Mouse (Mus musculus): ENCODE measurements around the gene Filip1. TPM values are rescaled to one million over a fixed set of nuclear protein-coding genes. Genes with fewer than 3 reads are reported as not detected.

The Filip1 gene
- total and polyA plus RNA-seq, 2 experiments from 2014 or later, result 3.1 to 3.6 TPM

GRCm38 (mm10) chr9:79809411-79809810 is 203.2 kb downstream of the Filip1 start:
- no peaks in the 10 kb centered on the region for H3K9me3 ChIP-seq (ENCODE audit: low read length)
- no peaks in the 10 kb centered on the region for H3K27me3 ChIP-seq (ENCODE audit: insufficient read depth, low read length)
- DNase-seq (ENCODE audit: low spot score) (no peak), ATAC-seq (ENCODE audit: low FRiP score) (no peak)
- no peaks in the 10 kb centered on the region for H3K4me1 ChIP-seq (ENCODE audit: insufficient read depth, low read length)
- H3K27ac ChIP-seq (ENCODE audit: low read depth, low read length), result no peak overlapping the region
- no peak overlapping the region for H3K9ac ChIP-seq (replicated peaks; ENCODE audit: low read length, poor library complexity, severe bottlenecking)
- TF ChIP-seq CTCF (IDR thresholded peaks at IDR 0.05), result no peak
- no peaks in the 10 kb centered on the region for H3K36me3 ChIP-seq (ENCODE audit: insufficient read depth, low read length)
- no peak overlapping the region for H3K4me2 ChIP-seq (ENCODE audit: low read depth, low read length, poor library complexity, severe bottlenecking)
- H3K4me3 ChIP-seq (ENCODE audit: low read depth, low read length), result no peak overlapping the region
- WGBS, result 69% methylated on average over 6 of the region's 6 CpGs

- WGBS, result 52% methylated on average over 4 of the region's 4 CpGs
- no peaks in the 10 kb centered on the region for H3K36me3 ChIP-seq (ENCODE audit: insufficient read depth, low read length)
- H3K4me3 ChIP-seq (ENCODE audit: low read depth, low read length), result no peak overlapping the region
- DNase-seq (ENCODE audit: low spot score) (no peak), ATAC-seq (ENCODE audit: low FRiP score) (no peak)
- no peaks in the 10 kb centered on the region for H3K4me1 ChIP-seq (ENCODE audit: insufficient read depth, low read length)
- no peak for TF ChIP-seq CTCF (IDR thresholded peaks at IDR 0.05)
- no peak overlapping the region for H3K27ac ChIP-seq (ENCODE audit: low read depth, low read length)
- H3K27me3 ChIP-seq (ENCODE audit: insufficient read depth, low read length), result no peaks in the 10 kb centered on the region
- no peak overlapping the region for H3K4me2 ChIP-seq (ENCODE audit: low read depth, low read length, poor library complexity, severe bottlenecking)
- no peak overlapping the region for H3K9ac ChIP-seq (replicated peaks; ENCODE audit: low read length, poor library complexity, severe bottlenecking)
- no peaks in the 10 kb centered on the region for H3K9me3 ChIP-seq (ENCODE audit: low read length)
Observed at GRCm38 (mm10) chr9:79807178-79807577, 205.5 kb downstream of the Filip1 start.

GRCm38 (mm10) chr9:79806317-79807075 is 206.2 kb downstream of the Filip1 start:
- WGBS, result 51% methylated on average over 12 of the region's 12 CpGs
- H3K27me3 ChIP-seq (ENCODE audit: insufficient read depth, low read length), result no peaks in the 10 kb centered on the region
- no peaks in the 10 kb centered on the region for H3K4me1 ChIP-seq (ENCODE audit: insufficient read depth, low read length)
- DNase-seq (ENCODE audit: low spot score) (peak; percentile 79), ATAC-seq (ENCODE audit: low FRiP score) (peak; percentile 27; the same call in 1 of the 2 replicates)
- no peaks in the 10 kb centered on the region for H3K9me3 ChIP-seq (ENCODE audit: low read length)
- no peak overlapping the region for H3K4me3 ChIP-seq (ENCODE audit: low read depth, low read length)
- H3K4me2 ChIP-seq (ENCODE audit: low read depth, low read length, poor library complexity, severe bottlenecking), result no peak overlapping the region
- peak; percentile 93 for TF ChIP-seq CTCF (IDR thresholded peaks at IDR 0.05)
- no peak overlapping the region for H3K9ac ChIP-seq (replicated peaks; ENCODE audit: low read length, poor library complexity, severe bottlenecking)
- no peaks in the 10 kb centered on the region for H3K36me3 ChIP-seq (ENCODE audit: insufficient read depth, low read length)
- no peak overlapping the region for H3K27ac ChIP-seq (ENCODE audit: low read depth, low read length)

- H3K27me3 ChIP-seq (ENCODE audit: insufficient read depth, low read length), result no peaks in the 10 kb centered on the region
- H3K4me2 ChIP-seq (ENCODE audit: low read depth, low read length, poor library complexity, severe bottlenecking), result no peak overlapping the region
- no peak for DNase-seq (ENCODE audit: low spot score)
- no peaks in the 10 kb centered on the region for H3K4me1 ChIP-seq (ENCODE audit: insufficient read depth, low read length)
- no peak for TF ChIP-seq CTCF (IDR thresholded peaks at IDR 0.05)
- WGBS, result 82% methylated on average over 10 of the region's 10 CpGs
- H3K36me3 ChIP-seq (ENCODE audit: insufficient read depth, low read length), result no peaks in the 10 kb centered on the region
- no peaks in the 10 kb centered on the region for H3K9me3 ChIP-seq (ENCODE audit: low read length)
- no peak overlapping the region for H3K9ac ChIP-seq (replicated peaks; ENCODE audit: low read length, poor library complexity, severe bottlenecking)
- no peak overlapping the region for H3K4me3 ChIP-seq (ENCODE audit: low read depth, low read length)
- no peak for ATAC-seq (ENCODE audit: low FRiP score)
- H3K27ac ChIP-seq (ENCODE audit: low read depth, low read length), result no peak overlapping the region
Observed at GRCm38 (mm10) chr9:79805426-79805825, 207.2 kb downstream of the Filip1 start.

GRCm38 (mm10) chr9:79796461-79797135 is 216.1 kb downstream of the Filip1 start:
- Histone ChIP-seq H3K4me2 (ENCODE audit: low read depth, low read length, poor library complexity, severe bottlenecking) (no peak overlapping the region), H3K4me1 (ENCODE audit: insufficient read depth, low read length) (no peaks in the 10 kb centered on the region), H3K27ac (ENCODE audit: low read depth, low read length) (no peak overlapping the region), H3K9ac (replicated peaks; ENCODE audit: low read length, poor library complexity, severe bottlenecking) (no peak overlapping the region), H3K36me3 (ENCODE audit: insufficient read depth, low read length) (no peaks in the 10 kb centered on the region), H3K27me3 (ENCODE audit: insufficient read depth, low read length) (no peaks in the 10 kb centered on the region), H3K4me3 (ENCODE audit: low read depth, low read length) (no peak overlapping the region), H3K9me3 (ENCODE audit: low read length) (no peaks in the 10 kb centered on the region)
- no peak for TF ChIP-seq CTCF (IDR thresholded peaks at IDR 0.05)
- DNase-seq (ENCODE audit: low spot score), result no peak
- WGBS, result 54% methylated on average over 7 of the region's 7 CpGs
- no peak for ATAC-seq (ENCODE audit: low FRiP score)

GRCm38 (mm10) chr9:79795076-79795475 is 217.6 kb downstream of the Filip1 start:
- DNase-seq (ENCODE audit: low spot score) (no peak), ATAC-seq (ENCODE audit: low FRiP score) (no peak)
- Histone ChIP-seq H3K9ac (replicated peaks; ENCODE audit: low read length, poor library complexity, severe bottlenecking) (no peak overlapping the region), H3K4me3 (ENCODE audit: low read depth, low read length) (no peak overlapping the region), H3K9me3 (ENCODE audit: low read length) (no peaks in the 10 kb centered on the region), H3K36me3 (ENCODE audit: insufficient read depth, low read length) (no peaks in the 10 kb centered on the region), H3K4me1 (ENCODE audit: insufficient read depth, low read length) (peaks cover 5% of the 10 kb centered on the region; the same call in 1 of the 2 replicates), H3K27me3 (ENCODE audit: insufficient read depth, low read length) (no peaks in the 10 kb centered on the region), H3K27ac (ENCODE audit: low read depth, low read length) (no peak overlapping the region), H3K4me2 (ENCODE audit: low read depth, low read length, poor library complexity, severe bottlenecking) (no peak overlapping the region)
- 86% methylated on average over 1 of the region's 1 CpGs for WGBS
- TF ChIP-seq CTCF (IDR thresholded peaks at IDR 0.05), result no peak

All from midbrain, postnatal 0 days (tissue).